Mouse (Mus musculus) liver, adult 2 months (tissue): ENCODE results near the gene Ephb2. TPM values are rescaled to one million over a fixed set of nuclear protein-coding genes. Genes with fewer than 3 reads are reported as not detected.

Experiments used
- DNase-seq: peaks from one replicate; pipeline ENCODE4 v3.0.0-alpha.2; 2011; ENCODE audit warnings: low read depth, low spot score; ENCODE audit errors: extremely low read depth
- H3K27ac ChIP-seq: fragments of 200-500 bp; replicated peaks from 2 replicates; pipeline ENCODE4 v1.5.1; 2012; ENCODE audit warnings: low read depth, mild to moderate bottlenecking, control low read depth, inconsistent platforms, low read length; ENCODE audit not compliant: insufficient read depth
- H3K27me3 ChIP-seq: fragments of 200-500 bp; 2 replicates; pipeline ENCODE4 v1.6.1; 2012; ENCODE audit warnings: mild to moderate bottlenecking, moderate library complexity, low read length, inconsistent platforms; ENCODE audit not compliant: control insufficient read depth, insufficient read depth
- H3K36me3 ChIP-seq: fragments of 200-500 bp; 2 replicates; pipeline ENCODE4 v1.6.1; 2012; ENCODE audit warnings: low read length, inconsistent platforms; ENCODE audit not compliant: control insufficient read depth, insufficient read depth
- H3K4me1 ChIP-seq: fragments of 200-500 bp; 2 replicates; pipeline ENCODE4 v1.6.1; 2011; ENCODE audit warnings: low read length; ENCODE audit not compliant: control insufficient read depth, insufficient read depth
- H3K4me3 ChIP-seq: fragments of 200-500 bp; 2 replicates; pipeline ENCODE4 v1.5.1; 2011; ENCODE audit warnings: low read depth, mild to moderate bottlenecking, control low read depth, low read length, moderate library complexity; ENCODE audit not compliant: insufficient read depth
- H3K79me2 ChIP-seq: fragments of 200-500 bp; 2 replicates; pipeline ENCODE4 v1.6.1; 2012; ENCODE audit warnings: inconsistent platforms, mild to moderate bottlenecking, low read length, moderate library complexity; ENCODE audit not compliant: control insufficient read depth, insufficient read depth
- H3K9ac ChIP-seq: fragments of 200-500 bp; 2 replicates; pipeline ENCODE4 v1.6.1; 2012; ENCODE audit warnings: low read depth, mild to moderate bottlenecking, control low read depth, inconsistent platforms, low read length
- CTCF ChIP-seq: fragments of 200-500 bp; IDR thresholded peaks from 2 replicates; pipeline ENCODE4 v1.5.1; 2011; ENCODE audit warnings: low read depth, low read length, control low read depth
- POLR2A ChIP-seq: fragments of 200-500 bp; IDR thresholded peaks from 2 replicates; pipeline ENCODE4 v1.6.1; 2011; ENCODE audit warnings: low read length, control low read depth; ENCODE audit not compliant: insufficient read depth; ENCODE audit errors: extremely low read depth
- WGBS: fragments of 180-500 bp; shearing (Covaris S2); methylation state at CpG from one replicate; pipeline ENCODE4 v1.1.7; 2018; 5-methylcytosine and 5-hydroxymethylcytosine counted together
- polyA plus RNA-seq: library from polyadenylated mRNA; depleted of rRNA; stranded (reverse); fragments of >200 nt; gene quantifications from 2 replicates; pipeline ENCODE4 v1.2.3, GENCODE M21; 2012
- total RNA-seq: library from RNA; depleted of rRNA; stranded (reverse); fragments of >200 nt; gene quantifications from 2 replicates; pipeline ENCODE4 v1.2.3, GENCODE M21; 2014

Ephb2 gene
- total and polyA plus RNA-seq, 2 experiments = 0.18 to 0.37 TPM

DNA sequence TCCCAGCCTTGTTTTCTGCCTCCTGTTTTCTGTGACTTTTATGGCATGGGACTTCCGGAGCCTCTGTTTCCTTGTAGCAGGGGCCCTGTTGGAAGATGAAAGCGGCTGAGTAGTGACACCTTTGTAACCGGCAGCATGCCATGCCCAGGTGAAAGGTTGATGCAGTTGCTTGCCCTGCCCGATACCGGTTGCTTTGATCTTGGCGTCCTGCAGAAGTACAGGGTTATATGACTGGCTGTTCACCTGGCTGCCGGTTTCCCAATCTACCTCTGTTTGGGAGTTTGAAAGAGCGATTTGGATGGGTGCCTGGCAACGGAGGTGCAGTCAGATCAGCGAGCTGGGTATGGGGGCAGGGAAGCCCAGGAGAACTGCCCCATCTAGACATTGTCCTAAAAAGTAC is 7.0 kb upstream of the Ephb2 start:
- peak; percentile 54 for DNase-seq
- no peaks in the 10 kb centered on the region for H3K36me3 ChIP-seq
- 0 out of 2 replicates have a peak, but pooled peaks cover 4% of the 10 kb centered on the region for H3K27me3 ChIP-seq
- no peaks in the 10 kb centered on the region for H3K4me1 ChIP-seq
- WGBS = 27% methylated on average over 10 of the region's 10 CpGs
- no peaks in the 10 kb centered on the region for H3K79me2 ChIP-seq
- H3K9ac ChIP-seq = no peak overlapping the region
- no peak overlapping the region for H3K4me3 ChIP-seq
- H3K27ac ChIP-seq = no peak overlapping the region
- TF ChIP-seq CTCF (no peak), POLR2A (no peak)

DNA sequence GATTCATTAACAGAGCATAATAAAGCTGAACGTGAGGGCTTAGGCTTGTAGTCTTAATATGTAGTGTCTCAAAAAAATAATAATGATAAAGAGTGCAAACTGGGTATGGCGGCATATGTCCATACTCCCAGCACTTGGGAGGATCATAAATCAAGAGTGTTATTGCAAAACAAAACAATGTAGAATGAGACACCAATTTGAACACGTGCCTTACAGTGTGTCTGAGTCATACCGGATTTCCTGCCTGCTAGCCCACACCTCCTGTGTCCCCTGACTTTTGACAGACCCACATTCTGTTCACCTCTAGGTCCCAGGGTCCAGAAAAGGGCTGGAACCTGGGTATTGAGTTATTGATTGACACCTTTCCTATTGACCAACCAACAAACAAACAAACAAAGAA is 6.2 kb upstream of the Ephb2 start:
- 55% methylated on average over 4 of the region's 4 CpGs for WGBS
- H3K9ac ChIP-seq = no peak overlapping the region
- H3K4me1 ChIP-seq = no peaks in the 10 kb centered on the region
- H3K27me3 ChIP-seq = 0 out of 2 replicates have a peak, but pooled peaks cover 4% of the 10 kb centered on the region
- H3K4me3 ChIP-seq = no peak overlapping the region
- H3K79me2 ChIP-seq = no peaks in the 10 kb centered on the region
- no peak overlapping the region for H3K27ac ChIP-seq
- H3K36me3 ChIP-seq = no peaks in the 10 kb centered on the region
- no peak for DNase-seq
- TF ChIP-seq POLR2A (no peak), CTCF (no peak)

DNA sequence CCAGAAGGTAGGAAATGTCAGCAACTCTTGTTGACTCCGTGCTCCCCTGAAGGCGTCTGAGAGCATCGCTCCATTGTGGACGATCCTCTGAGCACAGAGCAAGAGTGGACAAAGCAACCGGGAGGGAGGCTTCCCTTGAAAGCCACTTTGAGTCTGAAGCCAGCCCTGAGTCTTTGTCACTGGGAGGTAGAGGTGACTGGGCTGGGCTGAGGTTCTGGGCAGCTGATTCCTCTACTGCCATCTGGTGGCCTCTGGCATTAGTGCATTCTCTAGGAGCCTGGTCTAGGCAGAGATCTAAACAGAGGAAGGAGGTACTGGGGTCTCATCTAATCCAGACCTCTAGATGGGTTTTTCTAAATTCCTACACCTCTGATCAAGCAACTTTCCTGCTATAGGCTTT is 5.3 kb upstream of the Ephb2 start:
- WGBS = 9% methylated on average over 5 of the region's 5 CpGs
- H3K79me2 ChIP-seq = no peaks in the 10 kb centered on the region
- peak; percentile 37 for DNase-seq
- TF ChIP-seq CTCF = peak; percentile 88
- TF ChIP-seq POLR2A = no peak
- H3K4me3 ChIP-seq = no peak overlapping the region
- H3K27ac ChIP-seq = no peak overlapping the region
- H3K36me3 ChIP-seq = no peaks in the 10 kb centered on the region
- no peaks in the 10 kb centered on the region for H3K4me1 ChIP-seq
- no peak overlapping the region for H3K9ac ChIP-seq
- H3K27me3 ChIP-seq = peaks cover 9% of the 10 kb centered on the region; the same call in 1 of the 2 replicates

DNA sequence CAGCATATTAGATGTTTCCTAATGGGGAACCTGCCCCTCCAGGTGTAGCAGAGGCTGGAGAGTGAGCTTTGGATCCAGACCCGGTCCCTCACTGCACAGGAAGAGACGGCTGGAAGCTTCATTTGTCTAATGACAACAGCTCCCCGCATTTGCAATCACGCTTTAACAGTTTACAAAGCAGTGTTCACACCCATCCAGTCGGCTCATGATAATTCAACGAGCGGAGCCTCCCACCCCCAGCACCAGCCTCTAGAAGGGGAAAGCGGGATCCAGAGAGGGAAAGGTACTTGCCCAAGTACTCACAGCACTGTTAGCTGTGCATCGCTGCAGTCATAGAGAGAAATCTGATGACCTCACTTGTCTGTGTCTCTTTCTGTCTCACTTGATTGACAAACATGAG is 2.7 kb upstream of the Ephb2 start:
- H3K4me1 ChIP-seq = no peaks in the 10 kb centered on the region
- H3K79me2 ChIP-seq = no peaks in the 10 kb centered on the region
- H3K27me3 ChIP-seq = peaks cover 24% of the 10 kb centered on the region; the same call in 1 of the 2 replicates
- WGBS = 44% methylated on average over 9 of the region's 9 CpGs
- TF ChIP-seq CTCF (no peak), POLR2A (no peak)
- no peaks in the 10 kb centered on the region for H3K36me3 ChIP-seq
- no peak overlapping the region for H3K27ac ChIP-seq
- no peak overlapping the region for H3K4me3 ChIP-seq
- DNase-seq = no peak
- no peak overlapping the region for H3K9ac ChIP-seq

DNA sequence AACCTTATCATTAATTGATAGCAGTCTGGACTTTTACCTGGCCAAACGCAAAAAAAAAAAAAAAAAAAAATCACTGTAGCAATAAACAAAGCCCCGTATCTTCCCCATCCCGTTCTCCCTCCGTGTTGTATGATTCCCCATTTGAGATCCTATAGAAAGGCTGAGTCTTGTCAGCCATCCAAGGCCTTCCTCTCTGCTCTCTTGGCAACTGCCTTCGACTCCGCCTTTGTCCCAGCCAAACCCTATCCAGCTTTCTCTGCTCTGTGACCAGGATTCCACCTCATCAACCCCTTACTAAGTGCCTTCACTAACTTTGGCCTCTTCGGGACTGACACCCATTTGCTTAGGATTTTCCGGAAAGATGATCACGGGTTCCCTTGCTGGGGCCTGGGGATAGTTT is 2.2 kb upstream of the Ephb2 start:
- no peak for DNase-seq
- peaks cover 26% of the 10 kb centered on the region; the same call in 1 of the 2 replicates for H3K27me3 ChIP-seq

DNA sequence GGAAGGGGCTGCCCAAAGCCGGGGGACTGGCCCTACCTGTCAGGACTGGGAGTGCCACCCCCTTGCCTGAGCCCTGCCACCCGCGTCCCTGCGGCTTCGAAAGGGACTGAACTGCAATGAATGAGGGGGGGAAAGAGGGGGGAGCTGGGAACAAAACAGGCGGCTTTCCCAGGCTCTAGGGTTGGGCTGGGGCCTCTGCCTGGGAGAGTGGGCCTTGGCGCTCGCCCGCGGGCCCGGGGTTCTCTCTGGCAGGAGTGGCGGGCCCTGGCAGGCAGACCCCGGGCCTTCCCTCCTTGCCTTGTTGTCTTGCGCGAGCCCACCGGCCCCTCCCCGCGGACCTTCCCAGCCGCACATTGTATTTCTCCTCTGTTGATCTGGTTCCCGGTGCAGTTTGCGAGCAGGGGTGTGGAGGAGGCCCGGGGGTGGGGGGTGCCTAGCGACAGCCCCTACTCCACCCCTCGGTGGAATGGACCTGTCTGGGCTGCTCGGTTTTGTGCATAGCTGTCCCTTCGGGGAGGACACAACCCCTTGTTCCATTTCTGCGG is 671 bp upstream of the Ephb2 start:
- H3K9ac ChIP-seq = no peak overlapping the region
- H3K4me3 ChIP-seq = peak overlapping the region; percentile 33; the same call in 1 of the 2 replicates
- DNase-seq = no peak
- H3K36me3 ChIP-seq = no peaks in the 10 kb centered on the region
- no peaks in the 10 kb centered on the region for H3K79me2 ChIP-seq
- no peak overlapping the region for H3K27ac ChIP-seq
- H3K27me3 ChIP-seq = peaks cover 28% of the 10 kb centered on the region; the same call in 1 of the 2 replicates
- TF ChIP-seq POLR2A = no peak
- H3K4me1 ChIP-seq = no peaks in the 10 kb centered on the region
- WGBS = 4% methylated on average over 27 of the region's 27 CpGs

More for the DNA sequence above, 2.2 kb upstream of the Ephb2 start:
- no peak for TF ChIP-seq POLR2A
- TF ChIP-seq CTCF = no peak
- Histone ChIP-seq H3K4me1 (no peaks in the 10 kb centered on the region), H3K4me3 (no peak overlapping the region), H3K27ac (no peak overlapping the region), H3K36me3 (no peaks in the 10 kb centered on the region), H3K79me2 (no peaks in the 10 kb centered on the region), H3K9ac (no peak overlapping the region)
- 58% methylated on average over 9 of the region's 9 CpGs for WGBS
